Mouse (Mus musculus): ENCODE results near the gene Rhot1.

- TF ChIP-seq POLR2A (IDR thresholded peaks at IDR 0.05; ENCODE audit: low read depth, low read length) (no peak), CTCF (IDR thresholded peaks at IDR 0.05; ENCODE audit: extremely low read depth, insufficient read depth, insufficient read length, insufficient replicate concordance) (no peak)
These were observed 103.2 kb downstream of the Rhot1 start for GRCm38 (mm10) chr11:80312049-80312448.

Measured in spleen, adult 2 months (tissue).